Mouse (Mus musculus): ENCODE data around the gene Lsmem1.
A peak's percentile ranks its signal among the peaks of the same experiment; 100 is the strongest.
"Not testable (repeated sequence)": the region's sequence is repeated elsewhere in the genome, so short reads cannot be mapped to it uniquely, and the experiment has no call there.

Gene Lsmem1

DNA sequence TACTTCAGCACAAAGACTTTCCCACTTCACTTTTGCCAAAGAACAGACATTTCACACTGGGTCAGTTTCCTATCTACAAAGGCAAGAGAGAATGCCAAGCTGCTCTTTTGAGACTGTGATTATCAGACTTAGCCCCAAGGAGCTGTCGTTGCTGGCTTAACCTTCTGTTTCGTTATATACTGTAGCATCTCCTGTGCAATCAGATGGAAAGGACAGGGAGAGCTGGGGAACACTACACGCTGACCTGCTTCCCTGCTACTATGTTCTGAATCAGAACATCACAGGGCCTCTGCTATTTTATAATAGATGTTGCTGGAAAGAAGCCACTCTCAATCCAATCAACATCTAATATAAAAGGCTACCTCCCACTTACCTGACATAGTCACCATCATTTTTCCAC, 9.8 kb upstream of the Lsmem1 start:
- DNase-seq: no peak

DNA sequence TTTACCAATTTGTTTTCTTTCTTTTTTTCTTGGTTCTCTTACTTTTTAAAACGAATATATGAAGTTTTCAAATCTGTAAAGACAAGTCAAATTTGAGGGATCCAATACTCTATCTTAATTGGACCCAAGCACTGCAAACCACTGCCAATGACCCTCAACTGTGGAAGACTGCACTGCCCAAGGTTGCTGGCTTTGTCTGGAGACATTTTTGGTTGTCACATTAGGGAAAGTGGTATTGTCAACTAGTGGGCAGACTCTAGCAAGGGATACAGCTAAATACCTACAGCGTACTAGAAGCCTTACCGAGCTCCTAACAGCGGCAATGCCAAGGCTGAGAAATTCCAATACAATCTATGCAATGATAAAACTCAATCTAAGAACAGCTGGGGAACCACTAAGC, 8.6 kb upstream of the Lsmem1 start:
- no peak for DNase-seq

DNA sequence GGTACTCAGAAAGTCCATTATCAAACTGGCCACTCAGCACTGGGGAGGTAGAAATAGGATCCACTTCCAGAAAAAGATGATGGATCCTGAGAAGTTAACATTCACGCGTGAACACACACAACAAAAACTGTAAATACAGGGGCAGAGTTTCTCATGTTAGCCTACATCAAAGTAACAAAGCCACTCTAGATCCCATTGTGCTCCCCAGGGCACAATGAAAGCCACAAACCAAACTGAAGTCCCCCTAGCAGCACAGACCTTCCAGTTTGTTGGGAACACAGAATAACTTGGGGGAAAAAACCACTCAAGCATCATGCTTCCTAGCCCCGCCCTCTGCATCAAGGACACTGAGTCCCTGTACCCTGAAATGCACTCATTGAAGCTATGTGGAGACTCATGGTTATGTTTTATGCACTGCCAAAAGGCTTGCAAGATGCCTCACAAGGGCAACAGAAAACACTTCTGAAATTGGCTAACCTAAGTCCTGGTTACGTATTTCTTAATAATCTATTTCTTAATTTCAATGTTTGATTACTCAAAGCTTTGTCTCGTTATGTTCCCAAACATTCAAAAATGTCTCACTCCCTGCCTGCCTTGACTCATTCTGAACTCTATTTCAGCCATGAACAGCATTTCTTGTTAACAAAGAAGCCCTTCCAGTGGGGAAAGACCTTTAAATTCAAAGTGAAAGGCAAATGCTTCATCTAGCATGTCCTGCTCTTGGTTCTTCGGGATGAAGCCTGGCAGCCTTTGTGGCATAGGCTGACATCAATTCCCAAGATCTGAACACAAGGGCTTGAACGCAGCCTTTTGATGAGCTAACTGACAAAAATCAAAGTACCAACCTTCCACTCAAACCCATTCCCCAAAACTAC, 3.1 kb upstream of the Lsmem1 start:
- no peak for DNase-seq

DNA sequence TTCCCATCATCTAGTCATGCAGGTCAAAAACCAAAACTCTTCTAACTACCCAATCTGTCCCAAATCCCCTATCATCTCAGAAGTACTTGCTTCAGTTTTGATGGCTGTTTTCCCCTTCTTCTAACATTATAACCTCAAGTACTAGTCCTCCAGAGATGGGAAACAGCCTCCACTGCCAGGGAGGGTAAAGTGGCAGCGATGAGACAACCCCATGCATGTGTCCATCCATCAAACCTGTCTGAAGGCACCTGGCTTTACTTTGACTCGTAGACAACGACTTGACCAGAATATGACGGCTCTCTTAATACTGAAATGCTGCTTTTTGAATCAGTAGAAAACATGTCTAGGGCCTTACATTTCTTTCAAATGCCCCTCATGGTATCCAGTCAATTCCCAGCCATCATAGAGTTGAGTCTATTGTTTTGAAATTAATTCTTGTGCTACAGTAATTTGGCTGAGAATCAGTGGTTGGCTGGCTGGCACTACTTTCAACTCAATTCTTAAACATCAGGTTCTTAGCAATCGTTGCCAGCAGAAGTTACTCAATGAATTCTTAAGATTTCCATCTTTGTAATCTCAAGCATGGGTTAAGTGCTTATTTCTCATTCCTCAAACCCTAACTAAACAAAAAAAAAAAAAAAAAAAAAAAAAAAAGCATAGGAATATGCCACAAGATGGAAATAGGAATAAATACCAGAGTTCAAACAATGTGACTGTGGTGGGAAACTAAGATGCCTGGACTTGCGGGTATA, 1.4 kb upstream of the Lsmem1 start:
- no peak for DNase-seq

DNA sequence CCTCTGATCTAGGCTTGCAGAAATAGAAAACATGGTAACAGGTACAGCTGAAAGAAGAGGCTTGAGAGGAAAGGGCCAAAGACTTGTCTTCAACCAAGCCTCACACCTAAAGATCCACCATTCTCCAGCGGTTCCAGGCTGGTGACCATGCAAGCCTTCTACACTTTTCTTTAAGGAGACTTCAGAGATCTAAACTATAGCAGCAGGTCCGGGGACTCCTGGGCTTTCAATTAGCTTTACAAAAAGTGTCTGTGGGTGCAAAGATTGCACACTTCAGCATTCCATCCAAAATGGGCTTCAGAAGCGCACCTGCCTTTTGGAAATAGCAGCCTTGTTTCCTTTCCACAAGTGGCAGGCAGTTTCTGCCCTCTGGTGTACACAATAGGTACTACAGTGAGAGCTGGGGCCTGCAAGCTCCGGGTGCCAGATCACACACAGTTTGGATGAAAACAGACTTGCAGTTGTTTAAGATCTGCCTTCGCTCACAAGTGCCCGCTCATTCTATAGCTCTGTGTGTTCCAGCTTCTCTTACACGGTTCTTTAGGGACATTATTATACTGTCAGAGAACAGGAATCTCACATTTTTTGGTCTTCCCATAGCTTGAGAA, 609 bp upstream of the Lsmem1 start:
- peak; percentile 87 for DNase-seq

DNA sequence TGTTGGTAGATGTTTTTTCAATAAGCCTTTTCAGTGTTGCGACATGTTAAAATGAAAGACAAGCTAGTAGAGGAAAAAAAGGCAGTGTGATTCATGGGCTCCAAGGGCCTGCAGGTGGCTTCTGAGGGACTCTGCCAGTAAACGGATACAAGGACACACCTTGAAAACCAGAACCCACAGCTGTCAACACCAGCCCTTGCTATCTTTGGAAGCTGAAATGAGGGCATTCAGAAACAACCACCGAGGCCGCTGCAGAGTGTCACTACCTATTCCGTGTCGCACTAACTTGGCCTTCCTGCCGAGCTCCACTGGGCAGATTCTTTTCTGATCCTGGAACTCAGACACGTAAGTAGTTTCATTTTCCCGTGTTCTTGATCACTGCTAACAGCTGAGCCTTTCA, 863 bp downstream of the Lsmem1 start:
- DNase-seq: peak; percentile 82

DNA sequence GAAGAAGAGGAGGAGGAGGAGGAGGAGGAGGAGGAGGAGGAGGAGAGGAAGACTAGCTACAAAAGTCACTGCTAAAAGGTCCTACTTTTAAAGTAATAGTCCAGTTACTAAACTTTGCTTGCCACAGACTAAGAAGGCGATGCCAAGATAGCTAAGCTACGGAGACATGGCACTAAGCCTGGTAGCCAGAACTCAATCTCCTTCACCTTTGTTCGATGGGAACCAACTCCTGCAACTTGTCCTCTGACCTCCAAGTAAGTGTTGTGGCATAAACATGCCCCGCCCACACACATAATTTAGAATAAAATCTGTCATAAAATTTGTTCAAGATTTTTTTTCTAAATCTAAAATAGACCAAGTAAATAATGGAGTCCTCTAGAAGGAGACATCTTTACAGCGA, 1.3 kb downstream of the Lsmem1 start:
- DNase-seq: peak; percentile 36

DNA sequence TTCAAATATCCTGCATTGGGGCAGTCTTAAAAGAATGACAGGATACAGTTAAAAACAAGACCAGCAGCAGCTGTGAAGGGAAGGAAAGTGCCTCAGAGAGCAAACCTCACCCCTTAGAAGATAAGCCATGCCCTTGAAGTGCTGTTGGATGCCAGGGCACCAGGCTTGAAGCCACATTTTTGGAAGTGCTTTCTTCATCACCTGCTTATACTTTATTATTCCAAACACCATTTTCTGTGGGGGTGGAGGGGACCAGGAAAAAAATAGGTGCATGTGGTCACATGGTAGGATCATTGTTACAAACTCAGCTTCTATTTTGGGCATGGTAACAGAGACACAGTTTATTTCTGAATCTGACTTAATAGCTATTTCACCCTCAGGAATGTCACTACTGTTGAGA, 1.8 kb downstream of the Lsmem1 start:
- DNase-seq: peak; percentile 48

DNA sequence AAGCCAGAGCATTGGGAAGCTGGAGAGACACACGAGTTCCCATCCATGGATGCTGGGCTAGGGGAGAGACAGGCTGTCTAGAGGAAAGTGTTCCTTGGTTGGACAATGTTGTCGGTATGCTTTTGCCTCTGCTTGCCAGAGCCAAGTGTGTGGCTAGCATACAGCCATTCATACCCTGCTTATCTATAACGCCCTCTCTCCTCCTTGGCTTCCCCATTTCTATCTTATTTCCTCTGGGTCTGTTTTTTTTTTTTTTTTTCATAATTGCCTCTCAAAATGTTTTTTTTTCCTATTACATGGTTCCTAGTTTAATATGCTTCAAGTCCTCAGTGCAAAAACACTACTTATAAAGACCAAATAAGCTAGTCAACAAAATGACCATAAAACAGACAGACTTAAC, 13.8 kb downstream of the Lsmem1 start:
- no peak for DNase-seq

DNA sequence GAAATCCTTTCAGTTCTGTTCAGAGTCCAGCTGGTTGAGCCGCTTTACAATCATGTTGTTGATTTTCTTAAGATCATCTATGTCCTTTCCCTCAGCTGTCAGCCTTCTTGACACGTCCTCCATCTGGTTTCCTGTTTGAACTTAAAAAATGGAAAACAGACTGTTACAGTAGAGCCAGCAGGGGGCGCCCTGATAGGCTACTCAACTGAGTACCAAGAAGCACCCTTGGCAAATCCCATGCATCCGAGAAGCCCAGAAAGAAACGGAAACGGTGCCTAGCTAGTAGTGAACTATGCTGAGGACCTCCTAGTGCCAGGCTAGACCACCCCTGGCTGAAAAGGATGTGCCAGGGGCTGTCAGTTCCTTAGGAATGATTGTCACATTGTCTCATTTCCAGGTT, 22.2 kb downstream of the Lsmem1 start:
- peak; percentile 63 for DNase-seq

DNA sequence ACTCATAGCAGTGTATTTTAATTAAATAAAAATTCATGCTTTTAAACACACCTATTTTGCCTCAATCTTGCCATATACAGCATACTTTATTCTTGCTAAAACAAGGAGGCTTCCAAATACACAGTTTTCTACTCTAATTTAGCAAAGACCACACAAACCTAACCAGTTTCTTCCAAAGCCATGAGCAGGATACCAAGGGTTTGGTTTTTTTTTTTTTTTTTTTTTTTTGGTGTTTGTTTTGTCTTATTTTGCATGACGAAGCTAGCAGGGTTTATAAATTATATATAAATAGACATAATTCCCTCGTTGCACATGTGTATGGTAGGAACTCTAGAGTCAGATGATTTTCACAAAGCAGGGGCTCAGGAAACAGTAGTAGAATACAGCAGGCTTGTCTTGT, 23.1 kb downstream of the Lsmem1 start:
- no peak for DNase-seq

DNA sequence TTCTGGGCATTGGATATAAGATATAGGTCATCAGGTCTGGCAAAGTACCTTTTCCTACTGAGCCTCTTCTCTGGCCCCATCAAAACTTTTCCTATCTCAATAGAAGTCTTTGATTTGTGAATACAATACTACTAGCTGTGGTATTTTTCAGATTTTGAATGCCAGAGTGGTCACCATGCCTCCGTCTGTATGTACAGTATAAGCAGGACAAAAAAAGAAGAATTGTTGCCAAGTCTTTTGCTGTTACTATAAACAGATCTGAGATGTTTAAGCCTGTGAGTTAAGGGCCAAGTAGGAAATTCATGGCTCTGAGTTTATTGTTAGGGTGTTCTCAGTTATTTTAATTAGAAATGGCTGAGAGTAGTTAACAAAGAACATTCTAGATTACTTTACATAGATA, 24.1 kb downstream of the Lsmem1 start:
- DNase-seq: not testable (repeated sequence)

DNA sequence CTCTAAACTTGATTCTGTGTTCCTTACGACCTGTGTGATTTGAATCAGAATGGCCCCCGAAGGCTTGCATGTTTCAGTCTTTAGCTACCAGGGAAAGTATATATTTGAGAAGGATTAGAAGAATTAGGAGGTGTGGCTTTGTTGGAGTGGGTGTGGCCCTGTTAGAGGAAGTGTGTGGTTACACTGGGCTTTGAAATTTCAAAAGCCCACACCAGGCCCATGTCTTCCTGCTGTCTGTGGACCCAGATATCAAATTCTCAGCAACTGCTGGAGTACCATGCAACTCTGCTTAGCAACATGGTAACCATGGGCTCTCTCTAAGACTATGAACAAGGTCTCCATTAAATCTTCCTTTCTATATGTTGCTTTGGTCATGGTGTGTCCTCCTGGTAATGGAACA, 27.7 kb downstream of the Lsmem1 start:
- no peak for DNase-seq

DNA sequence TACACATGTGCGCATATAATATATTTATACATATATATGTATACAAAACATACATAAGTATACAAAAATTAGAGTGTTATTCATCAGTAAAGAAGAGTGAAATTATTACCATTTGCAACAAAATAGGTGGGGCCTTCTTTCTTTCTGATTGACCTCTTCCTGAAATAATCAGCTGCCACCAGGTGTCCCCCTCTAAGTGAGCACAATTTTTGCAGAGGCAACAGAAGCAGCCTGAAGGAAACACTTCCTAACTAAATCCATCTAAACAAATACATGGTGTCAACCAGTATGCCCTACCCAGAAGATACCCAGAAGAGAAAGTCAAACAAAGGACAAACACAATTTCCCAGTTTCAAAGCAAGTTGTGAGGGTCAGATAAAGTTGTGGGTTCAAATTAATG, 29.6 kb downstream of the Lsmem1 start:
- peak; percentile 35 for DNase-seq

DNA sequence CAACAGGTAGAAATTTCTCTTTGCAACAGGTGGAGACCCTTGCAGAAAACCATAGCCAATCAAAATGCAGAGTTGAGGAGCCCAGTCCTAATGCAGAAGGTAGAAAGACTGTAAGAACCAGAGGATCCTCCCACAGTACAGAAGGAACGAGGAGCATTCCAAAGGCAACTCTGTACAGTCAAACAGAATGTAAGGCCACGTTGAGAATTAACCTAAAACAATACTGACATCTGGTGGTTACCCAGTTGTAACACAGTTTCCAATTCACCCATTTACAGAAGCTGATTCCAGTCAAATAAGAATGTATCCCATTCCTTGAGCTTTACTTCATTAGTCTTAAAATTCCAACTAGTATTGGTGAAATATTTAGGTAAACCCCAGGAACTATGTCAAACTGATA, 34.7 kb downstream of the Lsmem1 start:
- DNase-seq: peak; percentile 21

DNA sequence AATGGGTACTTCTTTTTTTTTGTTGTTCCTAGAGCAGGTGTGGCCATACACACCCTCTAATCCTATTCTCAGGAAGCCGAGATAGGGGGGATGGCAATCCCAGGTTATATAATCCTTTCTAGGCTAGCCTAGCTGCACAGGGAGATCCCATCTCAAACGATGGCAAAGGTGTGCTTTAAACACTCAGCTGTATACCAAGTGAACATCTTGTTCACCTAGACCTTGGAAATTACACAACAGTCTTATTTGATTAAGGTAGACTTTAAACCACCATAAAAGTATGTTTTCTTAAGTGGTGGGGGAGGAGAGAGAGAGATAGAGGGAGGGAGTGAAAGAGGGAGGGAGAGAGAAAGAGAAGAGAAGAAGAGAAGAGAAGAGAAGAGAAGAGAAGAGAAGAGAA, 38.5 kb downstream of the Lsmem1 start:
- no peak for DNase-seq

DNA sequence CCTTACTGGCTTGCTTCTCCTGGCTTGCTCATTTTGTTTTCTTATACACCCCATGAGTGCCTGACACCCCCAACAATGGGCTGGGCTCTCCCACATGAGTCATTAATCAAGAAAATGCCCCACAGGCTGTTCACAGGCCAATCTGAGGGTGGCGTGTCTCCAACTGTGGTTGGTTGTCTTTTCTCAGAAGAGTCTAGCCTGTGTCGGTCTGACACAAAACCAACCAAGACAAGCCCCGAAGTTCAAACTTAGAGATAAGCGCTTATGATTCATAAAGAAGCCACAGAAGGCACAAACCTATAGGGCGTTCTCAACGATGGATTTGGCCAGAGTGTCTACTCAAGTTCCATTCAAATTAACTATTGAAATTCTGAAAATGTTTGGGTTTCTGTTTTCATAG, 45.1 kb downstream of the Lsmem1 start:
- DNase-seq: no peak

DNA sequence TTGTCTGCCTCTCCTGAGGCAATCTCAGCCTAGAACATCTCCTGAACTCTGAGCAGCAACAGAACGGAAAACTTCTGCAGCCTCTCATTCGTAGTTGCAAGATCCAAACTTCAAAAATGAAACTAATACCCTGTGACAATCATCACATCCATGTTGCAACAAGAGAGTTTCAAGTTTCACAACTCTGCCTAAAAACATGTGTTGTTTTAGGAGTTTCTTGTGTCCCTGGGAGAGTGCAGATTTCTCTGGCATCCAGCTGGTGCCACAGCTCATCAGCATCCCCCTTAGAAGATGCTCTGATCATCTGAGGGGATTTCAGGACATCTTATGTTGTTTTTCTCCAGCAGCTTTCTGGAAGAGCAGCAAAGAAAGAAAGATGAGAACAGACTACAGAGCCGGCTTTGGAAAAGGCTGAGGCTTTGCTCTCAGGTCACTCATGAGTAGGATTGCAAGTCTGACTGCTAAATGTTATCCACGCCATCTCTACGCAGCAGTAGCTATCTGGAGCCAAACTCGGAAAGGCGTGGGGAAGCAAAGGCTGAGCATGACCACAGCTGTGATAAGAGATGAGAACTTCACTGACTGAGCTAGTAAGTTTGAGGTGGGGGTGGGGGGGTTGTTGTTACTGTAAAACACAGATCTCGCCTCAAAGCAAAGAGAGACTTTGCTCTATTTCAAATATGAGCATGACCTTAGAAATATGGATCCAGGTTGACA, 46.8 kb downstream of the Lsmem1 start:
- no peak for DNase-seq

DNA sequence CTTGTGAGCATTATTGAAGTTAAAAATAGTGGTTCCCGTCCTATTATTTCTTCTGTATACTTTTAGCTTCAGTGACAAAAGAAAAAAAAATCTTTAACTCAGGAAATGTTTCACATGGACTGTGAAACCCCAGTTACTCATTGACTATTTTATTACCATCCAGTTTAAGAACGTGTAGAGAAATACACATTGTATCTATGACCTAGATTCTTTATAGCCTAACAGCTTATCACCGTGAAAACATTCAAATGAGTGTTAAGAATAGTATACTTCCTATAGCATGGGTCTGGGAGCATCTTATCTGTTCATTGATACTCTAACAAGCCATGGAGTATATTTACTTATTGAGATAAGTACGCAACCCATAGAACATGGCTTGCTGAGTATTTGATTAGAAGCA, 52.0 kb downstream of the Lsmem1 start:
- DNase-seq: no peak

DNA sequence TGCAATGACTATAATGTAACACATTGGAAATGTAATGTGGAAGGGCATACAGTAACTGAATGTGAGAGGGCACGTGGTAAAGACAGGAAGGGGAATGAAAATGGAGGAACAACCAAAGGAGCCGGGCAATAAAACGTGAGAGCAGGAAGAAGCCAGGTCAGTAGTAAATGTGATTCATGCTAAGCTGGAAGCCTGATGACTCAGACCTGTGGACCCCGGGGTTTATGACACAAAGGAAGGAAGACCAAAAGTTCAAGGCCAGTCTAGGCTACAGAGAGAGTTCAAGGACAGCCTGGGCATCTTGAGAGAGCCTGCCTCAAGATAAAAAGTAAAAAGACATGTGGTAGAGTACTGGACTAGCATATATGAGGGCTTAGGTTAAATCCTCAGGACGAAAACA, 52.8 kb downstream of the Lsmem1 start:
- DNase-seq: no peak

DNA sequence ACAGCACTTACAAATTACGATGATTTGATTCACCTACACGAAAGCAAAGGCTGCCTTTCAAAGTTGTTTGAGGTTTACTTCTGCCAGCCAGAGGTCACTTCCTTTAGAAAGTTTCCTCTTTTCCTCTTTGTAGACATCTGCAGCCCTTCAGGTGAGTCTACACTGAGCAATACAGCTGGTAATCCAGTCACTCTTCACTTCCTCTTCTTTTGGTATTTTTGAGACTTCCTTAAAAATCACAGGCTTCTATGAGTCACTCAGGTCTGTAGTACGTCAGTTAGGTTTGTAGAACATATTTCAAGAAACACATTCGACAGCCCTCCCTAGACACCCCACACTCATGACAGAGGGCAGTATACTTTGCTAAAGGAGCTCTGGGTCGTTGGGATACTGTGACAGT, 58.6 kb downstream of the Lsmem1 start:
- no peak for DNase-seq

DNA sequence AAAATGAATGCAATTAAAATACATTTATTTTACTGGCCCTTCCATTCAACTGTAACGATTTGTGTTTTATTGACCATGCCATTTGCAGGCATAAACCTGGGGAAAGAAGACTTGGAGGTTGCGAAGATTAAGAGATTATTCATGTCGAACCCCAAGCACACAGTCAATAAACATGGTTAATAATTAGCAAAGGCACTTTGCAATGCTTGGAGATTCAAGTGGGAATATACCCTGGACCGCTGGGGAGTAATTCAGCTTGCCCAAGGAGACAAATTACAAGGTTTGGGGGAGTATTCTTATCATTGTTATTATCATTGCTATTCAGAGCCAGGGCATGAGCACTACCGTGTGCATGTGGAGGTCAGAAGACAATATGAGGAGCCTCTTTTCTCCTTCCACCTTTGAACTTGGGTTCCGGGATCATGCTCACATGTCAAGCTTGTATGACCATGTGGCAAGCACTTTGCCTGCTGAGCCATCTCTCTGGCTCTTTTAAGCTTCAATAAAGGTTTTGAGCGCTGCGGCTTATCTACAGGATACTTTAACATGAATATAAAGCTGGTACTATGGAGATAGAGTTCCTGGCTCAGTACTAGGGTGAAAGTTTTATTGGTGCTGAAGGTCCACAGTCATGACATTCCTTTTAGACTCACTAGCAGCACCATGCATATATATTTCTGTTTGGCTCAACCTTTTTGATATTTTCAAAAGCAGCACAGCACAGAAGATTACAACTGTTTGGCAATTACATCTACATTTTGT, 59.6 kb downstream of the Lsmem1 start:
- no peak for DNase-seq

DNA sequence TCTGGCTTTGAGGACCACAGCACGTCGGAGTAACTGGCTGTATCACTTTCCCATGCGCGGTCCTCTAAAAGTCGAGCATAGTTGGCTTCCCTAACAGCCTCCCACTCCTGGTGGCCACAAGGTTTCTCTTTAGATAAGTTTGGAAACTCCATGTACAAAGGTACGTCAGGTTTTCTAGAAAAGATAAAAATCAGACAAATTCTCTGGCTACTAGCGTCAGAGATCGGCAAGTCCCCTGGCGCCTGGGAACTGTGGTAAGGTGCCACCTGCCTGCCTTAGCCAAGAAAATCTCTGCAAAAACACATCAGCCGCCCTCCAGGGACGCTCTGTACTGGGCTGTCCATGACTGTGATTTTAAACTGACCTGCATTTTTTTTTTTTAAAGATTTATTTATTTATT, 64.8 kb downstream of the Lsmem1 start:
- no peak for DNase-seq
